Mouse (Mus musculus) adrenal gland, adult (tissue): ENCODE measurements around the gene Sar1b.
A peak's percentile ranks its signal among the peaks of the same experiment; 100 is the strongest.

Experiments used
- DNase-seq, 2 experiments: peaks; one replicate each; pipeline ENCODE4 v3.0.0; 2022 to 2023; ENCODE audit warnings: low spot score in 1 of 2; ENCODE audit not compliant: inconsistent age in 2 of 2

The Sar1b gene

DNA sequence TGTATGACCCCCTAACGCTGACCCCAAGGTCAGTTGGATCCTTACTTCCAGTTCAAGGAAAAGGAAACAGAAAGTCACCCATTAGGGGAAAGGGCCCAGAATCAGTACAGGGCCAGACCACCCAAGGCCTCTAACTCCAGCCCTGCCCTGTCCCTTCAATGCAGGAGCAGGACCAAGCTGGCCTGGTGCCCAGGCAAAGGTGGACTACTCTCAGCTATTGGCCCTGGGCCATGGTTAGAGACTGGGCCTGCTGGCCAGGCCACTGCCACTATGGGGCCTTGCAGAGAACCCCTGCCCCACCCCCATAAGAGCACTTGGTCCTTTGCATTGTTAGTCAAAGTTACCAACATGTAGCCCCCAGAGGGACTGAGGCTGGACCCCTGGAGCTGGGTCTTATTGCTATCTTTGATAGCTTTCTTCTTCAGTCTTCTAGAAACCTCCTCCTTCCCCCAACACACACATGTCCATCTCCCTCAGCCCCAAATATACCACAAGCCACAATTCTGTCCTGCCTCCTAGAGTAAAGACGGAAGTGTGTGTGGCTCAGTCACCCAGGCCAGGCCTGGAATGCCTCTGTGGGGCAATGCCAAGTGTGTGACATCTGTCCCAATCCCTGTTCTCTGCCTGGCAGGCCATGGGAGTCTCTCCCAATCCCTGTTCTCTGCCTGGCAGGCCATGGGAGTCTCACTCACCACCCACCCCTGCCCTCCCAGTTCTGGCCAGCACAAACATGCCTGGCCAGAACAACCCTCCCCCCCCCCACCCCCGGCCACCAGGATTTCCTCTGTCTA, 60.7 kb downstream of the Sar1b start:
- DNase-seq = peak; percentile 57 to 84

DNA sequence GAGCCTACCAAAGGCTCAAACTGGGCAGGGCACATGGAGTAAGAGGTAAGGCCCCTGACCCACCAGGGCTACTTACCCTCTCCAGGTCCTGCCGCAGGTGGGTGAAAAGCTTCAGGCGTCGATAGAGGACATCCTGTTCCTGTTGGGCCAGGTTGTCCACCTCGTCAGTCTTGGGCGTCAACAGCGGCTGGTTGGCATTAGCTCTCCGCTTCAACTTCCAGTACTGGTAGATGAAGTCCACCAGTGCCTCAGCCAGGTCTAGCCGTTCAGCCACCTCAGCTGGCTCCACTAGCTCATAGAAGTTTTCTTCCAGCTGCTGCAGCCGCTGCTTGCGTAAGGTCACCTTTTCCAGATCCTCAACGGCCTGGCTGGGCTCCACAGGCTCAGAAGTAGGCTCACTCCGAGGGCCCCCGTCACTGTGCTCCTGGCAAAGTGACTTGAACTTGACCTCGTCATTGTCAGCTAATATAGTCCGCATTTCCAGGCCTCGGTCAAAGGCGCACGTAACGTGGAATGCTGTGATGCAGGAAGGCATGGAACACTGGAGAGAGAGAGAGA, 61.5 kb downstream of the Sar1b start:
- peak in 1 of 2 experiments; percentile 54 for DNase-seq

DNA sequence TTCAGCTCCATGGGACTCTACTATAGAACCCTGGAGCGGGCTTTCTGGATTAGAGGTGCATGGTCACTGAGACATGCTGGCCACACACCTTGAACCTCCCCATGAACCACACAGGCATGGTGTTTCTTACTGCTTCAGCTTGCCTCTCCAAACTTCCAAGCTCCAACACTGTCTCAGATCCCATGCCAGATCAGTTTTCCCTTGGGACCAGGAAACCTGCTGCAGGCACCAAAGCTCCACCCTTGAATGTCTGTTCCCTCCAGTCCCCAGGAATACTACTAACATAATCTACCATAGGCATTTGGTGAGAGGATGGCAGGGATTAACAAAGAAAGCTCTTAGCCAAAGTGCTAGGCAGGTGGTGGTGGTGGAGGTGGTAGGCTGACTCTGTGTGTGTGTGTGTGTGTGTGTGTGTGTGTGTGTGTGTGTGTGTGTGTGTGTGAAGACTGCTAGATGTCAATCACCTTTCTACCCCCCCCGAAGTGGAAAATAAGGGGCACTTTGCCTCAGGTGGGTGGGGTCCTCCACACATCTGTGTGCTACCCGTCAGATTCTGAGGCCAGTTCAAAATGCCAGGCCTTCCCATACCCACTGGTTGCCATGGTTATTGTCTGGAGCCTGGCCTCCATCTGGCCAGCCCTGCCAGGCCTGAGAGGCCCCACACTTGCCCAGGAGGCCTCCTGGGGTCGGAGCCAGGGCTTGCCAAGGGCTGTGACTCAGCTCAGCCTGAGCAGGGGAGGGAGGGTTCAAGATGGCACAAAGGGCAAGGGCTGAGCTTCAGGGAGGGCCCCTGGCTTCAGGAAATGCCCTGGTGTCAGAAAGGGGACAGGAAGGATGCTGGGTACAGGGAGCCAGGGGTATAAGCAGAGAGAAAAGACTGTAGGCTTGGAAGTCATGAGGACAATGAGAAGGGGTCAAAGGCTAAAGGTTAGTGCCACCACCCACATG, 68.7 kb downstream of the Sar1b start:
- peak; percentile 74 to 88 for DNase-seq

DNA sequence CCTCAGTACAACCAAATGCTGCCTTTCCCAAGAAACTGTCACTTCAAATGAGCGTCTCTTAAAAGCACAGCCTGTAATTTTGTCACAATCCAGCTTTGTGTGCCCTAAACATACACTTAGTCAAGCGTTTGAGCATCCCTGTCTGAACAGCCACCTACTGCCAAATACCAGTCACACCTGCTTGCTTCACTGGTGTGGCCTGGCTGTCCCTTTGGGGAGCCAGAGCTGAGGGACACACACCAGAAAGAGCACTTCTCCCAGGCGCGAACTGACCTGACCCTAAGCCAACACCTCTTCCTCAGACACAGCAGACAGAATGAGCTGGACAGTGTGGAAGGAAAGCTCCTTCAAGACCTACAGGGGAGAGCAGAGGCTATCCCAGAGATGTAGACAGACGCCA, 69.5 kb downstream of the Sar1b start:
- DNase-seq = no peak

DNA sequence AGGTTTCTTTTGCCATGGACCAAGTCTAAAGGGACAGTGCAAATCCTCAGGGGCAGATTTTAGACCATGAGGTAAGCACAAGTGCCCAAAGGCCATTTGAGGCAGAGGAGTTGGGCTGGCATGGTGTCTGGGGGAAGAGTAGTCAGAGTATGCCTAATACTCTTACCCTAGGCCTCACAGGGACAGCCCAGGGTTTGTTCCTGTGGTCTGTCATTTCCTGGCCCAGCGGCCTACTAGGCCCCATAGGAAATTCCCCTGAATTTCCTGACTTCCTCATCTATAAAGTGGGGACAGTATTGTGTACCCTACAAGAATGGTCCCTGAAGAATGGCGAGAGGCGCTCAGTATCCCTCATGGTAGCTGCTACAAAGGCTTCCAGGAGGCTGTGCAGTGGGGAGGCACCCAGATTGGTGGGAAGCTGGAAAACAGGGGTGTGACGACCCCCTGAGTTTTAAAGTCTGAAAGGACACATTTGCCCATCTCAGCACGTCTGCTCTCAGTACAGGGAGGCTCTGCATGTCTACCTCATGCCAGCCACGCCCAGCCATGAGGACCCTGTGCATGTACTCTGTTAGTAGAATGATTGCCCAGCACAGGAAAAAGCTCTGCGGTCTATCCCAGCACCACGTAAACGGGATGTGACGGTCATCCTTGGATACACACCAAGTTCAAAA, 70.0 kb downstream of the Sar1b start:
- no peak for DNase-seq

DNA sequence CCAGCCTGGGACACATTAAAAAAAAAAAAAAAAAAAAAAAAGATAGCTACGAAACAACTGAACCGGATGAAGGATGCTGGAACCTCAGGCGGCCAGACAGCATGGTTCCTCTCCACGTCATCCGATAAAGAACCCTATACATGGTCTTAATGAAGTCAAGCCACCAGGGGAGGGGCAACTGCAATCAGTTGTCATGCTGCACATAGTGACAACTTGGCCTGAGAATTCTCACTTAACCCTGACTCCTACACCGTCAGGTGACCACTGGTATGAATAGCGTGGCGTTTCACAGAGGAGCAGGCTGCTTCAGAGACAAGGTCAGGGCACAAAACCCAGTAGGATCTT, 70.6 kb downstream of the Sar1b start:
- DNase-seq = no peak

DNA sequence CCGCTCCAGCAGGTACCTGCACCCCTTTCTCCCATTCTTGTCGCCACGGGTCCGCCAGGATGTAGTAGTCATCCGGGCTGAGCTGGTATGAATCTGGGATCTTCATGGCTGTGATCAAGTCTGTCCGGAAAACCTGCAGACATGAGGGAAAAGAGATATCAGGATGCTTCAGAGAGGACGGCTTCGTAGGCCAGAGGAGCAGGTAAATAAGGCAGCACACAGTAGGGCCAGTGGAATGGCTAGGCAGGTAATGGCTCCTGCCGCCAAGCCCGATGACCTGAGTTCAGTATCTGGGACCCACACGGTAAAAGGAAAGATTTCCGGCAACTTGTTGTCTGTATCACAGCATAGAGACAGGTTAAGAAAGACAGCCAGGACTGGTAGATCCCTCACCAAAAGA, 72.1 kb downstream of the Sar1b start:
- DNase-seq = no peak

DNA sequence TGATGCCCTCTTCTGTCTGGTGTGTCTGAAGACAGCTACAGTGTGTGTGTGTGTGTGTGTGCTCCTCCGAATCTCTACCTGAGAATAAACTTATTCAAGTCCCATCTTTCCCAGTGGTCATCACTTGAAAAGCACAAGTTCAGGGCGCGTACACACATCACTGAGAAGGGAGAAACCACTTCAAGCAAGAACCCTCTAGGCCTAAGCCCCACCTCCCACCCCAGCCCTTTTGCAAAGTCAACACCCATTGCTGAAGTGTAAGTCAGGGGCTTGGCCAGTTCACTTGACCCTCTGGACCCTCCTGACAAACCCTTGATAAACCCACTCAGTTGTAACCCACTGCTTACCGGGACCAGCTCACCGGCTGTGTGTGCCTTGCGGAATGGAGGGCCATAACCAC, 73.0 kb downstream of the Sar1b start:
- DNase-seq = no peak

DNA sequence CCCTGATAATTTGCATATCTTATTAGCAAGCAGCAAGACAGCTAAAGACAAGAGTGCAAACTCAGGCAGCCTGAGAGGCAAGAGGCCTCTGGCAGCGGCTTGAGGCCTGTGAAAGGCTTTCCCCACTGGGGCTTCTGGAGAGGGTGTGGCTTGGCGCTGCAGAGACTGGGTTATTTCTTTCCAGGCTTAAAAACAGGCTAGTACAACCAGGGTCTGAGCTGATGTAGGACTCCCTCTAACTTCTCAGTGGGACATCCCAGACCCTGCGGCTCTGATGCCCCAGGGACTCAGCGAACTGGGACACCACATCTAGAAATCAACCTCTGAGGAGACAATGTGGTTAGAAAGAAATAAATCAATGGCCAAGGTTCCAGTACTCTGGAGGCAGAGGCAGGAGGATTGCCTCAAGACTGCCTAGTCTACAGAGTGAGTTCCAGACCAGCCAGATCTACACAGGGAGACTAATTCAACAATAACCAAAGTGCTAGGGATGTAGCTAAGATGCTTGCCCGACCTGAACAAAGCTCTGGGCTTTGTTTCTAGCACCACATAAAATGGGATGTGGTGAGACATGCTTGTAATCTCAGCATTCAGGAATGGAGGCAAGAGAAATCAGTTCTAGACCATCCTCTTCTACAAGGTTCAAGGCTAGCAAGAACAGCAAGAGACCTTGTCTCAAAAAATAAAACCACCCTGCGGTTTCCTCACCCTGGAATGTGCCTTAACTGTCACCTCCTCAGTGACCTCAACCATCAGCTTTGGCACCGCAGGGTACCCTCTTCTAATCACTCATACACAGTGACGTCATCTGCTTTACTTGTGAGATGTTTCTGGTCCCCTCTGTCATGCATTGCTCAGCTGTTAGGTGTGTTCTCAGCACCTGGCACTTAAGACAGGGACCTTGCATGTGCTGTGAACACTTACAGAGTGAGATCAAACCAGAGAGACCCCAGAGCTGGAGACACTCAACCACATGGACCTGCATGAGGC, 74.0 kb downstream of the Sar1b start:
- DNase-seq = no peak

DNA sequence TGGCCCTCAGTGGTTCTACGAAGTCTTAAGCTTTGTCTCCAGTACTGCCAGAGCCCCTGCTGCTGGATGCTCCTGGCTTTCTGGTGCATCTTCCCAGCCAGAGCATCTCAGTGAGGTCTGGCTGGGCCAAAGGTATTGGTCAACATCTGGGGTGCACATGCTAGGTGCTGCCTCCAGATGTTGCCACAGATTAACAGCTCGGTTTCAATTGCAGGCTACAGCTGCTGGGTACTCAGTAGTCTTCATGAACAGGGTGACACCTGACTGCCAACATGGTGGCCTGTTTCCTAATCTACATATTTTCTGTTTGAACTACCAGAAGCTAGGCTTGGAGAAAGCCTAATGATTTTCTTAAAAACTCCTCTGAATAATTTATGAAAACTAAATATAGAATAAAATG, 75.6 kb downstream of the Sar1b start:
- no peak for DNase-seq

DNA sequence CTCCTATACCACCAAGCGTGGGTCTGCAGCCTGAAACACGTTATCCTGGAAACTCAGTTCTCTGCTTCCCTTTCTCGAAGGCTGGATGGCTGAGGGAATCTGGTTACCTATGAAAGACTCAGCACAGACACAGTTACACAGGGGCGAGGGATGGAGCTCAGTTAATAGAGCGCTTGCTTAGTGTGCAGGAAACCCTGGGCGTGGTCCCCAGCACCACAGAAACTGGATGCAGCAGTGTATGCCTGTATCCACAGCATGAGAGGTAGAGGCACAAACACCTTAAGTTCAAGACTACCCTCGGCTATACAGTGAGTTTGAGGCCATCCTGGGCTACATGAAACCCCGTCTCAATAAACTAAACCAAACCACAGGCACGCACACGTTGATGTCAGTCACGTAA, 76.5 kb downstream of the Sar1b start:
- no peak for DNase-seq

DNA sequence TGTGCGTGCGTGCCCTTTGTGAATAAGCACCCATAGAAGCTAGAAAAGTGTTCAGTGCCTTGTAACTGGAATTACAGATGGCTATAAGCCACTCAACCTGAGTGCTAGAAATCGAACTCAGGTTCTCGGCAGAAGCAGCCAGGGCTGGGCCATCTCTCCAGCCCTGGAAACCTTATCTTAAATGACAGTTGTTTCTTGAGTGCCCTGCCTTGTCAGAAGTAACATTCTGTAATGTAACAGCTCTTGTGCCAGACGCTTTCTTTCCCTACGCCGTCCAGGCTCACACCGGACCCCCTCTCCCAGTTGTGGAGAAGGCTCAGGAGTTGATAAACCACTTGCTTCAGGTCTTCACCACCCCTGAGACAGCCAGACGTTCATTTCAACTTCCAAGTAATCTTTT, 77.2 kb downstream of the Sar1b start:
- no peak for DNase-seq

DNA sequence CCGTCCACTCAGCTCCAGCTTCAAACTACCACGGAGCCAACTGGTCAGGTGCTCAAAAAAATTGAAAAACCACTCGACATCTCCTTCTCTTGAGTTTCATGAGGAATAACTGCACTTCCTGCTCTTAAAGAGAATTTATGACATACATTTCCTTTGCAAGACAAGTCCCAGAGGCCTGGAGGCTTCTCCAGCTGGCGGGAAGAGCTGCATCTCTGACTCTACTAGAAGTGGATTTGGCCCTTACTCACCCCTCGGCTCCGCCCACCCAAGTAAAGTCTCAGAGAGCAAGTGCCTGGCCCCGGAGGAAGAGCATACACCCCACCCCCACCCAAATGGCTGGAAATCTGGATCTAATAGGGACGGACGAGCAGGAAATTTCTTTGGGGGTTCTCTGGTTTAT, 77.7 kb downstream of the Sar1b start:
- no peak for DNase-seq
